Mouse (Mus musculus) gastrocnemius, postnatal 14 days (tissue): ENCODE measurements around the gene 1600014C10Rik. TPM values are rescaled to one million over a fixed set of nuclear protein-coding genes. Genes with fewer than 3 reads are reported as not detected.

Experiments
- DNase-seq: peaks from one replicate; pipeline ENCODE4 v3.0.0; 2021; ENCODE audit warnings: mixed read lengths
- intact Hi-C: fragments of 180-260 bp; cut with DNase I; formaldehyde crosslinking; loops from one replicate; pipeline ENCODE4 v1.15.1; 2025; ENCODE audit warnings: low total_unique reads
- total RNA-seq, 2 experiments: library from RNA; stranded (reverse); gene quantifications; 2 replicates each; pipeline ENCODE4 v1.2.3; 2021

The 1600014C10Rik gene
- total RNA-seq, 2 experiments from 2014 or later = 15.8 to 17.9 TPM

DNA sequence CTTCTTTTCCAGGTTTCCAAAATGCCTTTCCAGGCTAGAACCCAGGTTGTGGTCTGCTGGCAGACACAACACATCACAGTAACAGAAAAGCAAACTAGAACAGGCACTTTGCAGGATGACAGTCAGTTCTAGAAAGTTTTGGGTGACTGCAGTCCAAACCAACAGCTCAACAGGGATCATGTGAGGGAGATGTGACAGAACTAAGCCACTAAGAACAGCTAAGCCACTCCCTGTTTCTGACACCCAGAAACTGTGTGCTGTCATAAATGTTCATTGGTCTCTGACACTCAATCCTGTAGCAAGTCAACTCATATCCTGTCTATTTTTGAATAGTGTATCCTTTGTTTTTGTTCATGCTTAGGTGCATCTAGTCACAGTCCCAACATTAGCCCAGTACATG is 54.1 kb downstream of the 1600014C10Rik start:
- intact Hi-C loops = no loop called here
- no peak for DNase-seq

DNA sequence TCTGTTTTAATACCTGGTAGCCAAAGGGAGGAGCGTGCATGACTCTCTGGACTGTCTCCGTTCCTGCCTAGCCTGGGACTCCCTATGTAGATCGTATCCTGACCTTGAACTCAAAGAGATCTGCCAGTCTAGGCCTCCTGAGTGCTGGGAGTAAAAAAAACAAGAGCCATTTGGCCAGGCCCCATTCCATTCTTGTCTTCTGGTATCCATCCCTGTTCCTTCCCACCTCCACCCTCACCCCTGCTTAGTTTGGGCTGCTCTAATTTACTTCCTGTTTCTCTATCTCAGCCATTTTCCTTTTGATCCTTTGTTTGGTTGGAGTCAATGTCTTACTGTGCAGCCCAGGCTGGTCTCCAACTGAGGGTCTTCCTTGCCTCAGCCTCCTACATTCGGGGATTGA is 59.4 kb downstream of the 1600014C10Rik start:
- DNase-seq = no peak
- intact Hi-C loops = no loop called here

Other genes with a start within 250 kb of the 1600014C10Rik start
- 10 to 100 TPM; 25.6 to 26.9 TPM for gene Uri1, start 159.7 kb upstream of the 1600014C10Rik start, total RNA-seq
- gene Ccne1, start 75.7 kb upstream of the 1600014C10Rik start, total RNA-seq = 1 to 10 TPM; 1.2 to 2.1 TPM
- 1 to 10 TPM; 4.9 to 9.7 TPM for gene Plekhf1, start 44.8 kb downstream of the 1600014C10Rik start, total RNA-seq
- gene Pop4, start 88.2 kb downstream of the 1600014C10Rik start, total RNA-seq = 10 to 100 TPM; 11.2 to 11.7 TPM